Mouse (Mus musculus) layer of hippocampus, adult 2 months (tissue): ENCODE results near the gene Glrx3. TPM values are rescaled to one million over a fixed set of nuclear protein-coding genes. Genes with fewer than 3 reads are reported as not detected.

ENCODE experiments used
- DNase-seq, 2 experiments: peaks; one replicate each; pipeline ENCODE4 v3.0.0; 2022; ENCODE audit warnings: low spot score in 2 of 2
- H3K27ac ChIP-seq: fragments of 200-600 bp; 2 replicates; pipeline ENCODE4 v1.8.1; 2022
- H3K4me3 ChIP-seq: fragments of 200-600 bp; 2 replicates; pipeline ENCODE4 v1.8.1; 2022; ENCODE audit warnings: mild to moderate bottlenecking
- CTCF ChIP-seq: fragments of 200-600 bp; conservative IDR thresholded peaks from 2 replicates; pipeline ENCODE4 v1.8.1; 2022; ENCODE audit warnings: antibody characterized with exemption, mild to moderate bottlenecking, moderate library complexity
- long read RNA-seq, 2 experiments: library from polyadenylated mRNA; stranded (forward); transcript quantifications; one replicate each; pipeline ENCODE4 v2.0.0; 2021; ENCODE audit warnings: borderline mapping rate in 2 of 2
- total RNA-seq, 2 experiments: library from RNA; stranded (reverse); gene quantifications; 2 replicates each; pipeline ENCODE4 v1.2.3; 2021

Glrx3 gene
- 10 to 100 TPM; 92.3 to 98.7 TPM for total RNA-seq
- long read RNA-seq, experiment 1, transcript Glrx3-201 (11 exons, 1,685 nt) = major isoform, 67 of 85 reads
- long read RNA-seq, experiment 1, partial matches to known transcripts = 7 of 85 reads
- long read RNA-seq, experiment 1, other reads (novel, unspliced or antisense) = 10 of 85 reads
- long read RNA-seq, experiment 2, transcript Glrx3-201 (11 exons, 1,685 nt) = major isoform, 103 of 132 reads
- long read RNA-seq, experiment 2, partial matches to known transcripts = 2 of 132 reads
- long read RNA-seq, experiment 2, other reads (novel, unspliced or antisense) = 27 of 132 reads

DNA sequence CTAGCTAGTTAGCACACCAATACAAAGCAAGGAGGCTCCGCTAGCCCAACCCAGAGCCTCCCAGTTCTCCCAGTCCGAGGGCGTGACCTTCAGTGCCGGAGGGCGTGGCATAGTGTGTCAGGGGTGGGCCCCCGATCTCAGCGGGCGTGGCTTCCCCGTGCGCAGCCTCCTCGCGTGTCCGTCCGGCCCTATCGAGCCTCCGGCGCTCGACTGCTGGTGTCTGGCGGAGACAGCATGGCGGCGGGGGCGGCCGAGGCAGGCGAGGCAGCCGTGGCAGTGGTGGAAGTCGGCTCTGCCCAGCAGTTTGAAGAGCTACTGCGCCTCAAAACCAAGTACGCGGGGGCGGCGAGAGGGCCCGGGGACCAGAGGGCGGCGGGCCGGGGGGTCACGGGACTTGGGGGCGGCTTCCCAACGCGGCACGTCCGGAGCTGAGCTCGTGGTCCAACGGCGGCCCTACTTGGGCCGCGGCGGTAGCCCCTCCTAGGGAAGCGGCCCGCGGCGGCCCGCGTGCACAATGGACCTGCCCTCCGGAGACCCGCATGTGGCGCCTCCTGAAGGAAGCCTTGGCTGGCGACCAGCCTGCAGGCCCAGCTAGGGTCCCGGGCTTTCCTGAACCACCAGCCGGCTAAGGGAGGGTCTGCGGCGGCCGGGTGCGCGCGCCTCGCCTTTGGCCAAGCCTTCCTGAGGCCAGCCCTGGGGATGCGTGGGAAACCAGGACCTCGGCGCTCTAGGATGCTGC lies at the start of gene Glrx3:
Gene Glrx3, plus strand, starts transcription at position 175 of the 739 bp plus-strand sequence.
- H3K27ac ChIP-seq = peak within 1 kb of the TSS; percentile 93
- peak; percentile 95 to 96 for DNase-seq
- TF ChIP-seq CTCF = no peak
- H3K4me3 ChIP-seq = peak within 1 kb of the TSS; percentile 82

DNA sequence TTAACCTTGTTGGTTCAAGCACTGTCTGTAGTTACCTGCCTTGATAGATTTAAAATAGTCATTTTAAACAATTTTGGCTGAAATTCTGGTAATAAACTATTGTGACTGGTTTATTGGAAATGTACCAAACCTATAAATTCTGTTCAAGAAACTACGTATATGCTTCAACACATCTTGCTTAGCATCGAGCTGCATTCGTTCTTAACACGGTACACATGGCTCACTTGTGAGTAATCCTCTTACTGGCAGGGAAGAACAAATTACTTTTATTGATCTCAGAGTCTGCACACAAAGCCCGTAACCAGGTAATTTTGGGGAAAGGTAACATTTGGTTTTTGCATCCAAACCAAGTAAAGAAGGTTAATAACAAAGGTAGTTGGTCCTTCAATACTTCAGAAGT lies 49.6 kb upstream of the Glrx3 start:
- no peak for DNase-seq
- TF ChIP-seq CTCF = no peak
- Histone ChIP-seq H3K27ac (no peak overlapping the region), H3K4me3 (no peak overlapping the region)

DNA sequence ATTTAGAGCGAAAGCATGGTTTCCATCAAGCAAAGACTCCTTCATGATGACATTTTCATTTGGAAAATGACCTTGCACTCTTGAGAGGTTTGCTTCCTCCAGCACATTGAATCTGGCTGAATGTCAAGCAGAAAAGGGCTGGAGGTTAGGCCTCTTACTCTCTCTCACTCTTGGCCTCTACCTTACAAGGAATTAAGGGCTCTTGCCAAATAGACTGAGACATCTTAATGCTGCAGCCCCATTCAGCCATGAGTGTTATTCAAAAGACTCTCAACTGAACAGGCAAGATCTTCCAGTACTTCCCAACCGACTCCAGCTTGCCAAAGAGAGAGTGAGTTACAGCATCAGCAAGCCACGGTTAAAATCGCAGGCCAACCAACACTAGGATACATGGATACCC lies 42.0 kb upstream of the Glrx3 start:
- no peak for DNase-seq
- H3K4me3 ChIP-seq = no peak overlapping the region
- TF ChIP-seq CTCF = no peak
- H3K27ac ChIP-seq = no peak overlapping the region

DNA sequence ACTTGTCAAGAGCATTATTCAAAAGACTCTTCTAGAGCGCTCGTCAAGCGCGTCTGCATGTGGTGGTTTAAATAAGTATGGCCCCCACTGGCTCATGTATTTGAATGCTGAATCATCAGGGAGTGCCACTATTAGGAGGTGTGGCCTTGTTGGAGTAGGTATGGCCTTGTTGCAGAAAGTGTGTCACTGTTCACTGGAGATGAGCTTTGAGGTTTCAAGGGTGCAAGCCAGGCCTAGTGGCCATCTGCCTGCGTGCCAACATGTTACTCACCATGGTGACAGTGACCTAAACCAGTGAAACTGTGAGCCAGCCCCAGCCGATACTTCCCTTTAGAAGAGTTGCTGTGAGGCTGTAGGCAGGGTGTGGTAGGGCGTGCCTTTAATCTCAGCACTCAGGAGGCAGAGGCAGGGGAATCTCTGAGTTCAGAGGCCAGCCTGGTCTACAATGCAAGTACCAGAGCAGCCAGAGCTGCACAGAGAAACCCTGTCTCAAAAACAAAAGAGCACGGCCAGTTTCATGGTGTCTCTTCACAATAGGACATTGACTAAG lies 40.0 kb upstream of the Glrx3 start:
- no peak for DNase-seq
- no peak overlapping the region for H3K4me3 ChIP-seq
- no peak overlapping the region for H3K27ac ChIP-seq
- no peak for TF ChIP-seq CTCF

DNA sequence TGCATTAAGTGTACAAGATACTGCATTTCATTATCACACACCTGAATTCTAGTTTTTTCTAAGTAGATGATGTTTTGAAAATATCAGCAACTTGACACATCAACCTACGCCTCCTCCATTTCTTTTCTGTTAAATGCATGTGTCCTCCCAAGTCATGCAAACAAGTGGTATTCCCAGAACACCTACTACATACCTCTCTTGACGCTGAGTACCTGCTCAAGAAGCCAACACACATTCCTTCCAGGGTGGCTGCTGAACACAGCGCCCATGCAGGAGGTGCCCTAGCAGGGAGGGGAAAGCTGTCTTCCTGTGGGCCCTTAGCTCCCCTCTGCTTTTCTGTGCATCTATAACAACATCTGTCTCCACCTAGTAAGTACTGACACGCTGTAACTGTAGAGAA lies 38.4 kb upstream of the Glrx3 start:
- Histone ChIP-seq H3K27ac (no peak overlapping the region), H3K4me3 (no peak overlapping the region)
- TF ChIP-seq CTCF = no peak
- DNase-seq = no peak

DNA sequence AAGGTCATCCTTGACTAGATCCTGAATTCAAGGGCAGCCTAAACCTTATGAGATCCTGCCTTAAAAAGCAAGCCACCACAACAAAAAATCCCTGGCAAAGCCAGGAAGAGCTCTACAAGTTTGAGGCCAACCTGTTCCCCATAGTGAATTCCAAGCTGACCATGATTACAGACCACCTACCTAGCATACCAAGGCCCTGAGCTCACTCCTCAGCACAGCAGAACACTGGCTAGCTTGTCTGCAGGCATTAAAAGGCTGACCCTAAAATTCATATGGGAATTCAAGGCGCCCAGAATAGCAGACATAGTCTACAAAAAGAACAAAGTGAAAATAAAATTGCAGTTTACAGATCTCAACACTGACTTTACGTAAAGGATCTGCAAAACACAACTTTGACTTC lies 33.3 kb upstream of the Glrx3 start:
- no peak for DNase-seq
- Histone ChIP-seq H3K4me3 (no peak overlapping the region), H3K27ac (no peak overlapping the region)
- TF ChIP-seq CTCF = no peak

DNA sequence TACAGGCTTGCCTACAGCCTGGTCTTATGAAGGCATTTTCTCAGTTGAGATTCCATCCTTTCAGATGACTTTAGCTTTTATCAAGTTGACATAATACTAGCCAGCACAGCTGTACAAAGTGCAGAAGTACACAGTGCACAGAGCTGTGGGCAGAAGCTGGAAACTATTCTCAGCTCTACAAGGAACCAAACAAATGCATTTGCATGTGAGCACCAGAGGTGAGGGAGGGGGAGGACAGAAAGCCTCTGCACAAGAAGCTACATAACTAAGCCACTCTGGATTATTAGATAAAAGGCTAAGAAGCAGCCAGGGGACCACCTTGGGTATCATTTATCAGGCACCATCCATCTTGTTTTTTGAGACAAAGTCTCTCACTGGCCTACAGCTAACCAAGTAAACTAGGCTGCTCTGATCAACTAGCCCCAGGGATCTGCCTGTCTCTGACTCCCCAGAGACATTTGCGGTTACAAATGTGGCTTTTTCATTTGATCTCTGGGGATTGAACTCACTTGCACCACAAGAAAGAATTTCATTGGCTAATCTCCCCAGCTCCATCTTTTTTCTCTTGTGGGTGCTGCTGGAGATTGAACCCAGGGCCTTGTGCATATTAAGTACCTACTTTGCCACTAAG lies 29.9 kb upstream of the Glrx3 start:
- DNase-seq = no peak
- no peak for TF ChIP-seq CTCF
- Histone ChIP-seq H3K4me3 (no peak overlapping the region), H3K27ac (no peak overlapping the region)

DNA sequence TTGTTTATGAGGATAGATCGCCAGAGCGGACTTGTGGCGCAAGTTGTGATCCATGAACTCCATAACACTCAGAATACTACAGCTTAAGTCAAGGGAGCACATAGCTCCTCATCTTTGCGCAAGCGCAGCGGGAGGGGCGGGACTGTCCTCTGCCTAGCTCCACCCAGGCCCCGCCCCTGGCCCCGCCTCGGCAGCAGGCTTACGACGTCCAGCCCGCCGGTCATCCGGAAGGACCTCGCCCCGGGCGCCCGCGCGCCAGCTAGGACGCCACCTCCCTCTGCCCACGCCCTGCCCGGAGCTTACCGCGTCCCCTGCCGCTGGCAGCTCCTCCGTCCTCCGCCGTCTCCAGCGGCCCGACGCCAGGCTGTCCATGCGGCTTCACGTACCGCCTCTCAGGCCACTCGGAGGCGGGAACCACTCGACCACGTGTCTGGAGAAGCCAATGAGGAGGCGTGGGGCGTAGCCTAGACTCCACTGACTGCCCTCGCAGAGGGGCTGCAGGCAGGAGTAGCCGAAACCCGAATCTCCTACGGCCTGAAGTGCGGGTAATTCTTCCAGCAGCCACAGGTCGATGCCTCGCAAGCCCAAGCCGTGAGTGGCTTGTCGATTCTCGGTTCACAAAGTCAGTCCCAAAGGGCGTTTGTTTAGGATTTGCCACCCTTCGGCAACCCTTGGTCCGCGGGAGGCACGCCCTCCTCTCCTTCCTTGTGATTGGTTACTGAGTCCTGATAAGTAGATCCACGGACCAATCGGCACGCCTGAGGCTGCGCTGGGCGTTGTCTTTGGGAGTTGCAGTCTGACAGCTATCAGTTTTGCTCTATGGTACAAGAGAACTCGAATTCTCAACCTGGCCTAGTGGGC lies 26.8 kb upstream of the Glrx3 start, which contains the start of gene 9430038I01Rik:
Gene 9430038I01Rik, minus strand, starts transcription at position 426 of the 861 bp plus-strand sequence.
- H3K27ac ChIP-seq = peak within 1 kb of the TSS; percentile 98
- no peak for TF ChIP-seq CTCF
- peak; percentile 94 for DNase-seq
- H3K4me3 ChIP-seq = peak within 1 kb of the TSS; percentile 90

DNA sequence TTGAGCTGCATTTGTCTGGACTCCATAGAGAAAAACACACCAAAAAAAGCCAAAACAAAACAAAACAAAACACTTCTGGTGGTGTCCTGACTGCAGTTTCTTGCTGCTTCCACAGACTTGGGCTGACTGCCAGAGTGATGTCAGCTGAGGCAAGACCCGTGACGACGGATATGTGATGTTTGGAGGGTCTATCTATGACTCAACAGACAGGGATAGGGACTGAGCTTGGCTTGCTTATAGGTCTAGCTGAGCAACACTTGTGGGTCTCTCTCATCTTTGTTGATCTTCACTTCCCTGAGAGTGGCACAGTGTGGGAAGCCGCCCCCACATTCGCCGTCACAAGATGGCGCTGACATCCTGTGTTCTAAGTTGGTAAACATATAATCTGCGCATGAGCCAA lies 22.7 kb upstream of the Glrx3 start:
- H3K27ac ChIP-seq = no peak overlapping the region
- TF ChIP-seq CTCF = no peak
- H3K4me3 ChIP-seq = no peak overlapping the region
- no peak for DNase-seq

DNA sequence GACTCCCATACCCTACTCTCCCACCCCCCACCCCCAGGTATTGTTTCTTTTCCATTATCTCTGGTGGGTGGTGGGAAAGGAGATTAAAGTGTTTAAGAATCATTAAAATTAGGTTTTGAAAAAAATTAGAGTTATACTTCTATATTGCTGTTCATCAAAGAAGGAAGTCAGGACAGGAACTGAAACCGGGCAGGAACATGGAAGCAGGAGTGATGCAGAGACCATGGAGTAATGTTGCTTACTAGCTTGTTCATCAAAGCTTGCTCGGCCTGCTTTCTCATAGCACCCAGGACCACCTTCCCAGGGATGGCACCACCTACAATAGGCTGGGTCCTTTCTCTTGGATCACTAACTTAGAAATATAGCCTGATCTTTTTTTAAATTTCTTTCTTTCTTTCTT lies 16.9 kb upstream of the Glrx3 start:
- DNase-seq = no peak
- no peak overlapping the region for H3K27ac ChIP-seq

DNA sequence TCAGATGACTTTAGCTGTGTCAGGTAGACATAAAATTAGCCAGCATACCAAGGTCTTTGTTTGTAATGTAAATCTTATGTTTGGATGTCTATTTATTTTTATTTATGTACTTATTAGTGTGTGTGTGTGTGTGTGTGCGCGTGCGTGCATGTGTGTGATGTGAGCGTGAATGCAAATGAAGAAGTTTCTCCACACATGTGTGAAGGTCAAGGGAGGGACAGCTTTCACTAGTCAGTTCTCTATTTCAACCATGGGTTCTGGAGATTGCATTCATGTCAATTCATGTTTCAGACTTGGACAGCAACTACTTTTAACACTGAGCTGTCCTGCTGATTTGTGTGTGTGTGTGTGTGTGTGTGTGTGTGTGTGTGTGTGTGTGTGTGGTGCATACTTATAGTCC lies 16.2 kb upstream of the Glrx3 start:
- DNase-seq = no peak
- no peak overlapping the region for H3K4me3 ChIP-seq
- H3K27ac ChIP-seq = no peak overlapping the region
- no peak for TF ChIP-seq CTCF

More for the DNA sequence above, 16.9 kb upstream of the Glrx3 start:
- no peak for TF ChIP-seq CTCF
- no peak overlapping the region for H3K4me3 ChIP-seq

DNA sequence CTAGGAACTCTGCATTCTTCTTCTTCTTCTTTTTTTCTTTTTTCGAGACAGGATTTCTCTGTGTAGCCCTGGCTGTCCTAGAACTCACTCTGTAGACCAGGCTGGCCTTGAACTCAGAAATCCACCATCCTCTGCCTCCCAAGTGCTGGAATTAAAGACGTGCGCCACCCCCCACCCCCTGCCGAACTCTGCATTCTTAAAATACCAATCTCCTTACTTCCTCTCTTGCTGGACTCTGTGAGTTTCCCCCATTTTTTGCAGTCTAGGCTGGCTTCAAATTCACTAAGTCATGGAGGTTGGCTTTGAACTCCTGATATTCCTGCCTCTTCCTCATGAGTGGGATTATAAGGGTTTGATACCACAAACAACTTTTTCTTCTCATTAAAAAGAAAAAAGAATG lies 10.7 kb upstream of the Glrx3 start:
- Histone ChIP-seq H3K27ac (no peak overlapping the region), H3K4me3 (no peak overlapping the region)
- TF ChIP-seq CTCF = no peak
- no peak for DNase-seq
